Mouse (Mus musculus): ENCODE results near the gene Cryl1. TPM values are rescaled to one million over a fixed set of nuclear protein-coding genes. Genes with fewer than 3 reads are reported as not detected.
A peak's percentile ranks its signal among the peaks of the same experiment; 100 is the strongest.

Gene Cryl1
- polyA plus RNA-seq, 1 experiment from 2014 or later, result 9.1 TPM

GRCm38 (mm10) chr14:57407039-57407987 lies 9.0 kb upstream of the Cryl1 start:
- Histone ChIP-seq H3K27ac (ENCODE audit: low read depth, low read length) (no peak overlapping the region), H3K4me1 (ENCODE audit: control insufficient read depth, insufficient read depth, low read length) (no peaks in the 10 kb centered on the region), H3K36me3 (ENCODE audit: control insufficient read depth, insufficient read depth, low read length) (no peaks in the 10 kb centered on the region), H3K4me3 (ENCODE audit: low read depth, low read length) (0 out of 2 replicates have a peak overlapping the region, but pooled peaks have one; percentile 17), H3K4me2 (ENCODE audit: low read depth) (0 out of 2 replicates have a peak overlapping the region, but pooled peaks have one; percentile 14), H3K9ac (ENCODE audit: low read length) (no peak overlapping the region), H3K27me3 (ENCODE audit: control insufficient read depth, insufficient read depth, low read length) (no peaks in the 10 kb centered on the region), H3K9me3 (ENCODE audit: control insufficient read depth, low read length) (no peaks in the 10 kb centered on the region)
- ATAC-seq (ENCODE audit: insufficient read depth, low FRiP score, low TSS enrichment) (peak; percentile 48; the same call in 1 of the 2 replicates), DNase-seq (ENCODE audit: low spot score) (peak; percentile 76)
- WGBS, result 7% methylated on average over 12 of the region's 12 CpGs

GRCm38 (mm10) chr14:57402815-57403214 lies 4.5 kb upstream of the Cryl1 start:
- Histone ChIP-seq H3K4me2 (ENCODE audit: low read depth) (no peak overlapping the region), H3K36me3 (ENCODE audit: control insufficient read depth, insufficient read depth, low read length) (no peaks in the 10 kb centered on the region), H3K4me1 (ENCODE audit: control insufficient read depth, insufficient read depth, low read length) (0 out of 2 replicates have a peak, but pooled peaks cover 3% of the 10 kb centered on the region), H3K4me3 (ENCODE audit: low read depth, low read length) (no peak overlapping the region), H3K9ac (ENCODE audit: low read length) (no peak overlapping the region), H3K9me3 (ENCODE audit: control insufficient read depth, low read length) (no peaks in the 10 kb centered on the region), H3K27me3 (ENCODE audit: control insufficient read depth, insufficient read depth, low read length) (peaks cover under 1% of the 10 kb centered on the region; the same call in 1 of the 2 replicates), H3K27ac (ENCODE audit: low read depth, low read length) (no peak overlapping the region)
- no peak for DNase-seq (ENCODE audit: low spot score)
- no peak for ATAC-seq (ENCODE audit: insufficient read depth, low FRiP score, low TSS enrichment)

GRCm38 (mm10) chr14:57398813-57399427 lies 591 bp upstream of the Cryl1 start:
- Histone ChIP-seq H3K27ac (ENCODE audit: low read depth, low read length) (no peak overlapping the region), H3K9me3 (ENCODE audit: control insufficient read depth, low read length) (no peaks in the 10 kb centered on the region), H3K27me3 (ENCODE audit: control insufficient read depth, insufficient read depth, low read length) (peaks cover 8% of the 10 kb centered on the region; the same call in 1 of the 2 replicates), H3K9ac (ENCODE audit: low read length) (peak overlapping the region; percentile 74; the same call in 1 of the 2 replicates), H3K4me1 (ENCODE audit: control insufficient read depth, insufficient read depth, low read length) (0 out of 2 replicates have a peak, but pooled peaks cover 3% of the 10 kb centered on the region), H3K4me2 (ENCODE audit: low read depth) (peak overlapping the region; percentile 84), H3K36me3 (ENCODE audit: control insufficient read depth, insufficient read depth, low read length) (no peaks in the 10 kb centered on the region), H3K4me3 (ENCODE audit: low read depth, low read length) (peak overlapping the region; percentile 50)
- ATAC-seq (ENCODE audit: insufficient read depth, low FRiP score, low TSS enrichment) (no peak), DNase-seq (ENCODE audit: low spot score) (peak; percentile 25)
- WGBS, result 20% methylated on average over 13 of the region's 13 CpGs

- no peak overlapping the region for H3K4me3 ChIP-seq (ENCODE audit: low read depth, low read length)
- DNase-seq (ENCODE audit: low spot score) (no peak), ATAC-seq (ENCODE audit: insufficient read depth, low FRiP score, low TSS enrichment) (no peak)
- H3K4me1 ChIP-seq (ENCODE audit: control insufficient read depth, insufficient read depth, low read length), result 0 out of 2 replicates have a peak, but pooled peaks cover 3% of the 10 kb centered on the region
- H3K27me3 ChIP-seq (ENCODE audit: control insufficient read depth, insufficient read depth, low read length), result peaks cover 8% of the 10 kb centered on the region; the same call in 1 of the 2 replicates
- H3K9ac ChIP-seq (ENCODE audit: low read length), result no peak overlapping the region
- H3K27ac ChIP-seq (ENCODE audit: low read depth, low read length), result no peak overlapping the region
- H3K36me3 ChIP-seq (ENCODE audit: control insufficient read depth, insufficient read depth, low read length), result no peaks in the 10 kb centered on the region
- no peaks in the 10 kb centered on the region for H3K9me3 ChIP-seq (ENCODE audit: control insufficient read depth, low read length)
- H3K4me2 ChIP-seq (ENCODE audit: low read depth), result no peak overlapping the region
- WGBS, result 85% methylated on average over 5 of the region's 5 CpGs
Measured at GRCm38 (mm10) chr14:57397221-57397620, 1.1 kb downstream of the Cryl1 start.

GRCm38 (mm10) chr14:57395470-57395869 lies 2.9 kb downstream of the Cryl1 start:
- WGBS, result 82% methylated on average over 2 of the region's 2 CpGs
- ATAC-seq (ENCODE audit: insufficient read depth, low FRiP score, low TSS enrichment), result no peak
- no peaks in the 10 kb centered on the region for H3K36me3 ChIP-seq (ENCODE audit: control insufficient read depth, insufficient read depth, low read length)
- H3K4me1 ChIP-seq (ENCODE audit: control insufficient read depth, insufficient read depth, low read length), result 0 out of 2 replicates have a peak, but pooled peaks cover 3% of the 10 kb centered on the region
- peaks cover 8% of the 10 kb centered on the region; the same call in 1 of the 2 replicates for H3K27me3 ChIP-seq (ENCODE audit: control insufficient read depth, insufficient read depth, low read length)
- no peak overlapping the region for H3K9ac ChIP-seq (ENCODE audit: low read length)
- no peak overlapping the region for H3K27ac ChIP-seq (ENCODE audit: low read depth, low read length)
- no peak overlapping the region for H3K4me2 ChIP-seq (ENCODE audit: low read depth)
- DNase-seq (ENCODE audit: low spot score), result no peak
- no peaks in the 10 kb centered on the region for H3K9me3 ChIP-seq (ENCODE audit: control insufficient read depth, low read length)
- no peak overlapping the region for H3K4me3 ChIP-seq (ENCODE audit: low read depth, low read length)

GRCm38 (mm10) chr14:57392278-57392677 lies 6.1 kb downstream of the Cryl1 start:
- no peak overlapping the region for H3K4me2 ChIP-seq (ENCODE audit: low read depth)
- H3K4me1 ChIP-seq (ENCODE audit: control insufficient read depth, insufficient read depth, low read length), result no peaks in the 10 kb centered on the region
- no peaks in the 10 kb centered on the region for H3K9me3 ChIP-seq (ENCODE audit: control insufficient read depth, low read length)
- no peak overlapping the region for H3K4me3 ChIP-seq (ENCODE audit: low read depth, low read length)
- H3K27ac ChIP-seq (ENCODE audit: low read depth, low read length), result no peak overlapping the region
- no peak for DNase-seq (ENCODE audit: low spot score)
- no peaks in the 10 kb centered on the region for H3K36me3 ChIP-seq (ENCODE audit: control insufficient read depth, insufficient read depth, low read length)
- 67% methylated on average over 5 of the region's 5 CpGs for WGBS
- H3K27me3 ChIP-seq (ENCODE audit: control insufficient read depth, insufficient read depth, low read length), result peaks cover 2% of the 10 kb centered on the region; the same call in 1 of the 2 replicates
- no peak overlapping the region for H3K9ac ChIP-seq (ENCODE audit: low read length)
- ATAC-seq (ENCODE audit: insufficient read depth, low FRiP score, low TSS enrichment), result no peak

GRCm38 (mm10) chr14:57391621-57392020 lies 6.7 kb downstream of the Cryl1 start:
- 79% methylated on average over 4 of the region's 4 CpGs for WGBS
- no peak for ATAC-seq (ENCODE audit: insufficient read depth, low FRiP score, low TSS enrichment)
- no peaks in the 10 kb centered on the region for H3K36me3 ChIP-seq (ENCODE audit: control insufficient read depth, insufficient read depth, low read length)
- H3K27me3 ChIP-seq (ENCODE audit: control insufficient read depth, insufficient read depth, low read length), result no peaks in the 10 kb centered on the region
- H3K9ac ChIP-seq (ENCODE audit: low read length), result no peak overlapping the region
- H3K27ac ChIP-seq (ENCODE audit: low read depth, low read length), result no peak overlapping the region
- no peaks in the 10 kb centered on the region for H3K4me1 ChIP-seq (ENCODE audit: control insufficient read depth, insufficient read depth, low read length)
- no peak for DNase-seq (ENCODE audit: low spot score)
- no peak overlapping the region for H3K4me2 ChIP-seq (ENCODE audit: low read depth)
- no peak overlapping the region for H3K4me3 ChIP-seq (ENCODE audit: low read depth, low read length)
- H3K9me3 ChIP-seq (ENCODE audit: control insufficient read depth, low read length), result no peaks in the 10 kb centered on the region

- WGBS, result 75% methylated on average over 14 of the region's 14 CpGs
- no peak overlapping the region for H3K27ac ChIP-seq (ENCODE audit: low read depth, low read length)
- no peak for DNase-seq (ENCODE audit: low spot score)
- no peaks in the 10 kb centered on the region for H3K9me3 ChIP-seq (ENCODE audit: control insufficient read depth, low read length)
- H3K36me3 ChIP-seq (ENCODE audit: control insufficient read depth, insufficient read depth, low read length), result no peaks in the 10 kb centered on the region
- H3K27me3 ChIP-seq (ENCODE audit: control insufficient read depth, insufficient read depth, low read length), result no peaks in the 10 kb centered on the region
- no peaks in the 10 kb centered on the region for H3K4me1 ChIP-seq (ENCODE audit: control insufficient read depth, insufficient read depth, low read length)
- H3K9ac ChIP-seq (ENCODE audit: low read length), result no peak overlapping the region
- H3K4me2 ChIP-seq (ENCODE audit: low read depth), result no peak overlapping the region
- no peak for ATAC-seq (ENCODE audit: insufficient read depth, low FRiP score, low TSS enrichment)
- H3K4me3 ChIP-seq (ENCODE audit: low read depth, low read length), result no peak overlapping the region
Measured at GRCm38 (mm10) chr14:57386758-57387561, 11.4 kb downstream of the Cryl1 start.

Measured in neural tube, embryonic 11.5 days (tissue).